In the genomic region with DNA sequence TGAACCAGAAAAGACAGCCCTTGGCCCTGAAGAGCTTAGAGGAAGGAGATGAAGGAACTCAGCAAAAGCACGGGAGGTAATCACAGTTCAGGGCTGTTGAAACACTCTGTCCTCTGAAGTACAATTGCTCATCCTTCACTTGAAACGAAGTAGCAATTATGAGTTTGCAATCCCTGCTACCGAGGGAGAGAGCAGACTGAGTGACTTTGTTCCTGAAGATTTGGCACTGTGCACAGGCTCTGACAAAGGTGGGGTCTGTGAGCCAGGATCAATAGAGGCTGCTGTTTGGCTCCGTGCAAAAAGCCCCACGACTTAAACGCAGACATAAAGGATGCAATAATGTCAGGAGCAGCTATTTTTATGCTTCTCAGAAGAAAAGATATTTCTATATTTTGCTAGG, we compare ENCODE assay signal across 10 mouse cellular contexts.
"Had no signal": no experiment of that assay in that cellular context is flagged by ENCODE, and none has a peak within 500 bp of the region (broad histone marks: within the 10 kb centered on the region; RNA-seq: fewer than 3 reads in every experiment).

No protein-coding gene starts in this region.

- H3K4me2 ChIP-seq: kidney, embryonic 15.5 days; liver, embryonic 12.5 days; lung, embryonic 15.5 days; stomach, embryonic 15.5 days had no signal

- H3K27ac ChIP-seq: kidney, embryonic 15.5 days; left cerebral cortex, adult 2 months; limb, embryonic 10.5 days; liver, embryonic 12.5 days; lung, embryonic 15.5 days; stomach, embryonic 15.5 days had no signal

- DNase-seq: kidney, adult 2 months; kidney, postnatal 14 days; right cerebral cortex, postnatal 14 days; thymus, postnatal 4 days had no signal

- ATAC-seq: liver, embryonic 12.5 days had no signal

- H3K36me3 ChIP-seq: kidney, embryonic 15.5 days; limb, embryonic 10.5 days; liver, embryonic 12.5 days; lung, embryonic 15.5 days; stomach, embryonic 15.5 days had no signal

- H3K4me1 ChIP-seq: limb, embryonic 10.5 days; stomach, embryonic 15.5 days had no signal

- H3K4me3 ChIP-seq: kidney, embryonic 15.5 days; left cerebral cortex, adult 2 months; limb, embryonic 10.5 days; liver, embryonic 12.5 days; lung, embryonic 15.5 days; stomach, embryonic 15.5 days had no signal

- H3K27me3 ChIP-seq: kidney, embryonic 15.5 days; liver, embryonic 12.5 days; lung, embryonic 15.5 days; stomach, embryonic 15.5 days had no signal

- H3K9me3 ChIP-seq: limb, embryonic 10.5 days; liver, embryonic 12.5 days; lung, embryonic 15.5 days; stomach, embryonic 15.5 days had no signal

- H3K9ac ChIP-seq: kidney, embryonic 15.5 days; liver, embryonic 12.5 days; lung, embryonic 15.5 days; stomach, embryonic 15.5 days had no signal
